Mouse (Mus musculus): ENCODE data around the gene Mypn. TPM values are rescaled to one million over a fixed set of nuclear protein-coding genes. Genes with fewer than 3 reads are reported as not detected.

Mypn gene
- polyA plus RNA-seq, 1 experiment from 2014 or later, result 5.3 TPM

- H3K4me2 ChIP-seq, result no peak overlapping the region
- 56% methylated on average over 4 of the region's 4 CpGs for WGBS
- H3K4me3 ChIP-seq, result no peak overlapping the region
- peaks cover 11% of the 10 kb centered on the region for H3K4me1 ChIP-seq
- no peaks in the 10 kb centered on the region for H3K36me3 ChIP-seq
- no peaks in the 10 kb centered on the region for H3K9me3 ChIP-seq
- no peaks in the 10 kb centered on the region for H3K27me3 ChIP-seq (replicated peaks)
- H3K9ac ChIP-seq, result no peak overlapping the region
- no peak overlapping the region for H3K27ac ChIP-seq (replicated peaks)
- no peak; the same call in 1 of the 2 replicates for ATAC-seq (ENCODE audit: extremely low read depth, insufficient number of reproducible peaks, low FRiP score, low TSS enrichment)
These were observed 4.7 kb downstream of the Mypn start for GRCm38 (mm10) chr10:63199008-63199407.

- Histone ChIP-seq H3K36me3 (no peaks in the 10 kb centered on the region), H3K9me3 (no peaks in the 10 kb centered on the region), H3K27ac (replicated peaks) (no peak overlapping the region), H3K9ac (no peak overlapping the region), H3K4me3 (no peak overlapping the region), H3K4me1 (peaks cover 6% of the 10 kb centered on the region; the same call in 1 of the 2 replicates), H3K4me2 (no peak overlapping the region), H3K27me3 (replicated peaks) (no peaks in the 10 kb centered on the region)
- 73% methylated on average over 14 of the region's 14 CpGs for WGBS
- ATAC-seq (ENCODE audit: extremely low read depth, insufficient number of reproducible peaks, low FRiP score, low TSS enrichment), result no peak
These were observed 11.0 kb downstream of the Mypn start for GRCm38 (mm10) chr10:63192736-63193135.

- no peaks in the 10 kb centered on the region for H3K27me3 ChIP-seq (replicated peaks)
- H3K4me2 ChIP-seq, result no peak overlapping the region
- WGBS, result 64% methylated on average over 18 of the region's 18 CpGs
- no peaks in the 10 kb centered on the region for H3K9me3 ChIP-seq
- H3K4me3 ChIP-seq, result no peak overlapping the region
- H3K36me3 ChIP-seq, result no peaks in the 10 kb centered on the region
- H3K9ac ChIP-seq, result no peak overlapping the region
- peaks cover 6% of the 10 kb centered on the region; the same call in 1 of the 2 replicates for H3K4me1 ChIP-seq
- ATAC-seq (ENCODE audit: extremely low read depth, insufficient number of reproducible peaks, low FRiP score, low TSS enrichment), result no peak
- H3K27ac ChIP-seq (replicated peaks), result no peak overlapping the region
These were observed 11.5 kb downstream of the Mypn start for GRCm38 (mm10) chr10:63192276-63192675.

GRCm38 (mm10) chr10:63184451-63184850 lies 19.3 kb downstream of the Mypn start:
- no peaks in the 10 kb centered on the region for H3K9me3 ChIP-seq
- H3K27me3 ChIP-seq (replicated peaks), result no peaks in the 10 kb centered on the region
- no peaks in the 10 kb centered on the region for H3K36me3 ChIP-seq
- no peak overlapping the region for H3K27ac ChIP-seq (replicated peaks)
- no peak for ATAC-seq (ENCODE audit: extremely low read depth, insufficient number of reproducible peaks, low FRiP score, low TSS enrichment)
- H3K4me3 ChIP-seq, result no peak overlapping the region
- no peak overlapping the region for H3K4me2 ChIP-seq
- no peak overlapping the region for H3K9ac ChIP-seq
- H3K4me1 ChIP-seq, result peaks cover under 1% of the 10 kb centered on the region; the same call in 1 of the 2 replicates
- 68% methylated on average over 4 of the region's 4 CpGs for WGBS

GRCm38 (mm10) chr10:63182177-63182768 lies 21.5 kb downstream of the Mypn start:
- Histone ChIP-seq H3K27ac (replicated peaks) (no peak overlapping the region), H3K4me1 (0 out of 2 replicates have a peak, but pooled peaks cover 4% of the 10 kb centered on the region), H3K36me3 (no peaks in the 10 kb centered on the region), H3K4me3 (no peak overlapping the region), H3K9me3 (no peaks in the 10 kb centered on the region), H3K27me3 (replicated peaks) (no peaks in the 10 kb centered on the region), H3K4me2 (no peak overlapping the region), H3K9ac (no peak overlapping the region)
- no peak for ATAC-seq (ENCODE audit: extremely low read depth, insufficient number of reproducible peaks, low FRiP score, low TSS enrichment)
- WGBS, result 69% methylated on average over 5 of the region's 5 CpGs

- H3K4me3 ChIP-seq, result no peak overlapping the region
- no peak overlapping the region for H3K4me2 ChIP-seq
- 74% methylated on average over 1 of the region's 1 CpGs for WGBS
- H3K27me3 ChIP-seq (replicated peaks), result no peaks in the 10 kb centered on the region
- H3K27ac ChIP-seq (replicated peaks), result no peak overlapping the region
- H3K9ac ChIP-seq, result no peak overlapping the region
- no peaks in the 10 kb centered on the region for H3K36me3 ChIP-seq
- 0 out of 2 replicates have a peak, but pooled peaks cover 4% of the 10 kb centered on the region for H3K4me1 ChIP-seq
- no peaks in the 10 kb centered on the region for H3K9me3 ChIP-seq
- ATAC-seq (ENCODE audit: extremely low read depth, insufficient number of reproducible peaks, low FRiP score, low TSS enrichment), result no peak
These were observed 22.6 kb downstream of the Mypn start for GRCm38 (mm10) chr10:63181166-63181565.

GRCm38 (mm10) chr10:63179524-63179923 lies 24.2 kb downstream of the Mypn start:
- H3K4me1 ChIP-seq, result 0 out of 2 replicates have a peak, but pooled peaks cover 4% of the 10 kb centered on the region
- WGBS, result 62% methylated on average over 10 of the region's 10 CpGs
- H3K4me2 ChIP-seq, result no peak overlapping the region
- no peaks in the 10 kb centered on the region for H3K36me3 ChIP-seq
- no peak for ATAC-seq (ENCODE audit: extremely low read depth, insufficient number of reproducible peaks, low FRiP score, low TSS enrichment)
- no peaks in the 10 kb centered on the region for H3K27me3 ChIP-seq (replicated peaks)
- H3K4me3 ChIP-seq, result no peak overlapping the region
- no peak overlapping the region for H3K27ac ChIP-seq (replicated peaks)
- no peaks in the 10 kb centered on the region for H3K9me3 ChIP-seq
- no peak overlapping the region for H3K9ac ChIP-seq

- H3K4me1 ChIP-seq, result 0 out of 2 replicates have a peak, but pooled peaks cover 4% of the 10 kb centered on the region
- H3K9ac ChIP-seq, result no peak overlapping the region
- WGBS, result 93% methylated on average over 2 of the region's 2 CpGs
- H3K4me2 ChIP-seq, result no peak overlapping the region
- no peaks in the 10 kb centered on the region for H3K9me3 ChIP-seq
- H3K4me3 ChIP-seq, result no peak overlapping the region
- ATAC-seq (ENCODE audit: extremely low read depth, insufficient number of reproducible peaks, low FRiP score, low TSS enrichment), result no peak
- H3K27me3 ChIP-seq (replicated peaks), result no peaks in the 10 kb centered on the region
- H3K36me3 ChIP-seq, result no peaks in the 10 kb centered on the region
- H3K27ac ChIP-seq (replicated peaks), result no peak overlapping the region
These were observed 25.4 kb downstream of the Mypn start for GRCm38 (mm10) chr10:63178318-63178717.

- H3K4me2 ChIP-seq, result no peak overlapping the region
- no peaks in the 10 kb centered on the region for H3K9me3 ChIP-seq
- 71% methylated on average over 21 of the region's 21 CpGs for WGBS
These were observed 26.2 kb downstream of the Mypn start for GRCm38 (mm10) chr10:63177286-63178140.

GRCm38 (mm10) chr10:63176471-63176931 lies 27.3 kb downstream of the Mypn start:
- Histone ChIP-seq H3K4me1 (0 out of 2 replicates have a peak, but pooled peaks cover 4% of the 10 kb centered on the region), H3K27ac (replicated peaks) (no peak overlapping the region), H3K9me3 (no peaks in the 10 kb centered on the region), H3K4me2 (no peak overlapping the region), H3K27me3 (replicated peaks) (no peaks in the 10 kb centered on the region), H3K9ac (no peak overlapping the region), H3K4me3 (no peak overlapping the region), H3K36me3 (no peaks in the 10 kb centered on the region)
- 79% methylated on average over 8 of the region's 8 CpGs for WGBS
- ATAC-seq (ENCODE audit: extremely low read depth, insufficient number of reproducible peaks, low FRiP score, low TSS enrichment), result no peak

More at GRCm38 (mm10) chr10:63177286-63178140, 26.2 kb downstream of the Mypn start:
- no peak for ATAC-seq (ENCODE audit: extremely low read depth, insufficient number of reproducible peaks, low FRiP score, low TSS enrichment)
- H3K4me3 ChIP-seq, result no peak overlapping the region
- no peaks in the 10 kb centered on the region for H3K27me3 ChIP-seq (replicated peaks)
- H3K36me3 ChIP-seq, result no peaks in the 10 kb centered on the region
- H3K4me1 ChIP-seq, result 0 out of 2 replicates have a peak, but pooled peaks cover 4% of the 10 kb centered on the region
- no peak overlapping the region for H3K9ac ChIP-seq
- no peak overlapping the region for H3K27ac ChIP-seq (replicated peaks)

- WGBS, result 82% methylated on average over 3 of the region's 3 CpGs
- no peak for ATAC-seq (ENCODE audit: extremely low read depth, insufficient number of reproducible peaks, low FRiP score, low TSS enrichment)
- no peaks in the 10 kb centered on the region for H3K9me3 ChIP-seq
- H3K27me3 ChIP-seq (replicated peaks), result no peaks in the 10 kb centered on the region
- no peak overlapping the region for H3K4me2 ChIP-seq
- H3K36me3 ChIP-seq, result peaks cover 2% of the 10 kb centered on the region; the same call in 1 of the 2 replicates
- H3K4me3 ChIP-seq, result no peak overlapping the region
- no peak overlapping the region for H3K9ac ChIP-seq
- H3K4me1 ChIP-seq, result no peaks in the 10 kb centered on the region
- H3K27ac ChIP-seq (replicated peaks), result no peak overlapping the region
These were observed 31.7 kb downstream of the Mypn start for GRCm38 (mm10) chr10:63172089-63172488.

All from heart, embryonic 13.5 days (tissue).